Mouse (Mus musculus): Measurements from ENCODE around the gene Fgfr2.

GRCm38 (mm10) chr7:131826811-131827210 lies 1296.3 kb downstream of the Fgfr2 start:
- no peak for TF ChIP-seq CTCF (conservative IDR thresholded peaks at IDR 0.05; ENCODE audit: insufficient read depth, insufficient read length, low read depth, low read length)
- TF ChIP-seq POLR2A (IDR thresholded peaks at IDR 0.05; ENCODE audit: low read depth, low read length), result no peak

All from kidney, adult 2 months (tissue).